Mouse (Mus musculus) kidney, embryonic 16.5 days (tissue): Measurements from ENCODE around the gene Ctu2. TPM values are rescaled to one million over a fixed set of nuclear protein-coding genes. Genes with fewer than 3 reads are reported as not detected.

Source experiments
- ATAC-seq: fragments of 200-750 bp; cut with Nextera tagmentation; 2 replicates; pipeline ENCODE4 v1.8.0; 2017; ENCODE audit warnings: moderate TSS enrichment; ENCODE audit not compliant: low FRiP score, low TSS enrichment
- H3K27ac ChIP-seq: fragments of 300-500 bp; sonication (generic); 2 replicates; pipeline ENCODE4 v1.5.1; 2014; ENCODE audit warnings: low read length
- H3K27me3 ChIP-seq: fragments of 300-500 bp; sonication (generic); 2 replicates; pipeline ENCODE4 v1.6.1; 2014; ENCODE audit warnings: low read length, control low read depth, mixed read lengths; ENCODE audit not compliant: insufficient read depth
- H3K36me3 ChIP-seq: fragments of 300-500 bp; sonication (generic); 2 replicates; pipeline ENCODE4 v1.6.1; 2014; ENCODE audit warnings: low read length, control low read depth, mixed read lengths; ENCODE audit not compliant: insufficient read depth
- H3K4me1 ChIP-seq: fragments of 300-500 bp; sonication (generic); 2 replicates; pipeline ENCODE4 v1.6.1; 2014; ENCODE audit warnings: low read length, control low read depth, mixed read lengths; ENCODE audit not compliant: insufficient read depth
- H3K4me2 ChIP-seq: fragments of 300-500 bp; sonication (generic); replicated peaks from 2 replicates; pipeline ENCODE4 v1.6.1; 2014; ENCODE audit warnings: low read depth, low read length
- H3K4me3 ChIP-seq: fragments of 300-500 bp; sonication (generic); 2 replicates; pipeline ENCODE4 v1.5.1; 2014; ENCODE audit warnings: mild to moderate bottlenecking, low read length
- H3K9ac ChIP-seq: fragments of 300-500 bp; sonication (generic); replicated peaks from 2 replicates; pipeline ENCODE4 v1.6.1; 2014; ENCODE audit warnings: low read length
- H3K9me3 ChIP-seq: fragments of 300-500 bp; sonication (generic); 2 replicates; pipeline ENCODE4 v1.6.1; 2016; ENCODE audit warnings: low read length, control low read depth
- WGBS: fragments of 180-500 bp; shearing (Covaris S2); extraction: QIAGEN DNeasy Blood & Tissue Kit; methylation state at CpG from one replicate; pipeline ENCODE4 v1.1.7; 2014; 5-methylcytosine and 5-hydroxymethylcytosine counted together
- polyA plus RNA-seq: library from polyadenylated mRNA; unstranded; fragments of >200 nt; fragmentation: Nextera tagmentation; extraction: Ambion mirVana; gene quantifications from 2 replicates; pipeline ENCODE4 v1.2.1, GENCODE M21; 2015

The Ctu2 gene
- polyA plus RNA-seq, 1 experiment from 2014 or later, result 46.5 TPM

- 92% methylated on average over 8 of the region's 8 CpGs for WGBS
- Histone ChIP-seq H3K27ac (no peak overlapping the region), H3K4me3 (no peak overlapping the region), H3K9ac (no peak overlapping the region), H3K4me2 (no peak overlapping the region), H3K4me1 (peaks cover 20% of the 10 kb centered on the region), H3K36me3 (peaks cover 13% of the 10 kb centered on the region), H3K9me3 (no peaks in the 10 kb centered on the region), H3K27me3 (no peaks in the 10 kb centered on the region)
- ATAC-seq, result no peak
These were observed 2.0 kb upstream of the Ctu2 start for GRCm38 (mm10) chr8:122473911-122474421.

- H3K9me3 ChIP-seq, result no peaks in the 10 kb centered on the region
- H3K4me3 ChIP-seq, result peak overlapping the region; percentile 99
- 4% methylated on average over 16 of the region's 16 CpGs for WGBS
- H3K27me3 ChIP-seq, result no peaks in the 10 kb centered on the region
- peaks cover 19% of the 10 kb centered on the region for H3K36me3 ChIP-seq
- H3K9ac ChIP-seq, result peak overlapping the region; percentile 94
- H3K27ac ChIP-seq, result peak overlapping the region; percentile 5; the same call in 1 of the 2 replicates
- ATAC-seq, result no peak; the same call in 1 of the 2 replicates
- peaks cover 20% of the 10 kb centered on the region for H3K4me1 ChIP-seq
- H3K4me2 ChIP-seq, result peak overlapping the region; percentile 66
These were observed 887 bp upstream of the Ctu2 start for GRCm38 (mm10) chr8:122474951-122475560.

GRCm38 (mm10) chr8:122482448-122482847 is 6.5 kb downstream of the Ctu2 start:
- no peaks in the 10 kb centered on the region for H3K27me3 ChIP-seq
- H3K4me3 ChIP-seq, result no peak overlapping the region
- 0 out of 2 replicates have a peak, but pooled peaks cover under 1% of the 10 kb centered on the region for H3K4me1 ChIP-seq
- H3K27ac ChIP-seq, result no peak overlapping the region
- H3K9ac ChIP-seq, result no peak overlapping the region
- no peak for ATAC-seq
- H3K4me2 ChIP-seq, result no peak overlapping the region
- H3K9me3 ChIP-seq, result no peaks in the 10 kb centered on the region
- peaks cover 79% of the 10 kb centered on the region for H3K36me3 ChIP-seq
- 87% methylated on average over 8 of the region's 8 CpGs for WGBS

GRCm38 (mm10) chr8:122483877-122484276 is 7.9 kb downstream of the Ctu2 start:
- Histone ChIP-seq H3K27ac (no peak overlapping the region), H3K36me3 (peaks cover 80% of the 10 kb centered on the region), H3K27me3 (no peaks in the 10 kb centered on the region), H3K4me1 (no peaks in the 10 kb centered on the region), H3K9me3 (no peaks in the 10 kb centered on the region), H3K9ac (no peak overlapping the region), H3K4me3 (no peak overlapping the region), H3K4me2 (no peak overlapping the region)
- no peak for ATAC-seq
- WGBS, result 95% methylated on average over 7 of the region's 7 CpGs

- Histone ChIP-seq H3K9ac (no peak overlapping the region), H3K4me3 (no peak overlapping the region), H3K4me2 (no peak overlapping the region), H3K4me1 (no peaks in the 10 kb centered on the region), H3K36me3 (peaks cover 83% of the 10 kb centered on the region), H3K27ac (no peak overlapping the region), H3K9me3 (no peaks in the 10 kb centered on the region), H3K27me3 (no peaks in the 10 kb centered on the region)
- WGBS, result 90% methylated on average over 12 of the region's 12 CpGs
- ATAC-seq, result no peak
These were observed 8.9 kb downstream of the Ctu2 start for GRCm38 (mm10) chr8:122484831-122485230.

- Histone ChIP-seq H3K9ac (no peak overlapping the region), H3K27me3 (no peaks in the 10 kb centered on the region), H3K27ac (no peak overlapping the region), H3K4me3 (no peak overlapping the region), H3K9me3 (no peaks in the 10 kb centered on the region), H3K4me1 (no peaks in the 10 kb centered on the region), H3K36me3 (peaks cover 78% of the 10 kb centered on the region), H3K4me2 (no peak overlapping the region)
- 93% methylated on average over 9 of the region's 9 CpGs for WGBS
- ATAC-seq, result no peak
These were observed 12.4 kb downstream of the Ctu2 start for GRCm38 (mm10) chr8:122488387-122488786.

- peak overlapping the region; percentile 48; the same call in 1 of the 2 replicates for H3K27ac ChIP-seq
- no peak overlapping the region for H3K4me3 ChIP-seq
- 75% methylated on average over 11 of the region's 12 CpGs for WGBS
- no peaks in the 10 kb centered on the region for H3K9me3 ChIP-seq
- H3K9ac ChIP-seq, result no peak overlapping the region
- no peak overlapping the region for H3K4me2 ChIP-seq
- H3K27me3 ChIP-seq, result no peaks in the 10 kb centered on the region
- ATAC-seq, result no peak
- no peaks in the 10 kb centered on the region for H3K4me1 ChIP-seq
- H3K36me3 ChIP-seq, result peaks cover 57% of the 10 kb centered on the region
These were observed 21.2 kb downstream of the Ctu2 start for GRCm38 (mm10) chr8:122497016-122497734.

GRCm38 (mm10) chr8:122497912-122498311 is 22.0 kb downstream of the Ctu2 start:
- Histone ChIP-seq H3K9me3 (no peaks in the 10 kb centered on the region), H3K36me3 (peaks cover 53% of the 10 kb centered on the region), H3K27me3 (no peaks in the 10 kb centered on the region), H3K27ac (peak overlapping the region; percentile 48; the same call in 1 of the 2 replicates), H3K4me1 (no peaks in the 10 kb centered on the region), H3K9ac (no peak overlapping the region), H3K4me3 (no peak overlapping the region), H3K4me2 (no peak overlapping the region)
- 68% methylated on average over 17 of the region's 17 CpGs for WGBS
- no peak for ATAC-seq

- no peaks in the 10 kb centered on the region for H3K4me1 ChIP-seq
- no peak overlapping the region for H3K27ac ChIP-seq
- no peak overlapping the region for H3K4me3 ChIP-seq
- H3K27me3 ChIP-seq, result no peaks in the 10 kb centered on the region
- H3K4me2 ChIP-seq, result no peak overlapping the region
- WGBS, result 32% methylated on average over 10 of the region's 10 CpGs
- H3K36me3 ChIP-seq, result peaks cover 36% of the 10 kb centered on the region
- peak; percentile 17; the same call in 1 of the 2 replicates for ATAC-seq
- H3K9ac ChIP-seq, result no peak overlapping the region
- H3K9me3 ChIP-seq, result no peaks in the 10 kb centered on the region
These were observed 24.9 kb downstream of the Ctu2 start for GRCm38 (mm10) chr8:122500856-122501255.

- peaks cover 27% of the 10 kb centered on the region for H3K4me1 ChIP-seq
- no peaks in the 10 kb centered on the region for H3K9me3 ChIP-seq
- no peaks in the 10 kb centered on the region for H3K36me3 ChIP-seq
- ATAC-seq, result peak; percentile 61; the same call in 1 of the 2 replicates
- H3K9ac ChIP-seq, result peak overlapping the region; percentile 19; the same call in 1 of the 2 replicates
- no peaks in the 10 kb centered on the region for H3K27me3 ChIP-seq
- no peak overlapping the region for H3K4me3 ChIP-seq
- no peak overlapping the region for H3K4me2 ChIP-seq
- peak overlapping the region; percentile 63 for H3K27ac ChIP-seq
- WGBS, result 24% methylated on average over 16 of the region's 16 CpGs
These were observed 35.6 kb downstream of the Ctu2 start for GRCm38 (mm10) chr8:122511552-122511951.
